Mouse (Mus musculus) cerebellum, adult 2 months (tissue): ENCODE measurements around the gene Dpp6.

Source experiments
- CTCF ChIP-seq: fragments of 200-500 bp; IDR thresholded peaks from 2 replicates; pipeline ENCODE4 v1.5.1; 2011; ENCODE audit warnings: low read depth, mild to moderate bottlenecking, control low read depth, low read length, moderate library complexity, borderline replicate concordance; ENCODE audit not compliant: insufficient read depth
- POLR2A ChIP-seq: fragments of 200-500 bp; IDR thresholded peaks from 2 replicates; pipeline ENCODE4 v1.6.1; 2011; ENCODE audit warnings: low read length, control low read depth, borderline replicate concordance; ENCODE audit not compliant: insufficient read depth

DNA sequence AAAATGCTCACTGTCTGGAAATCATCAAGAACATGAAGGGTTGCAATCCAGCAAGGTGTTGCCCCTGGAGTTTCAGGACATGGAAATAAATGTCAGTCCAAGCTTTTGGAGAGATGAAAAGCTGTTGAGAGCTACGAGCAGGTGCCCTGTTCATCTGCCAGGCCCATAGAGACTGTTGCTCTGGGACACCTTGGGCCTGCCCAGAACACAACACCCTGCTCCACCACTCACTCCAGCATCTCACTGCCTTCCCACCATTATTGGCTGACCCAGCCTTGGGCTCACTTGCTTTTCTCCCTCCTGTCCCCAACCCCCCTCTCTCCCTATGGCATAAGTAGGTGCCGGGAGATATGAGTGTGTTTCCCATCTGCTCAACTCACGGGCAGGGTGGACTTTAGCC is 162.8 kb downstream of the Dpp6 start:
- TF ChIP-seq CTCF (no peak), POLR2A (no peak)
